Mouse (Mus musculus): ENCODE measurements around the gene Rheb. TPM values are rescaled to one million over a fixed set of nuclear protein-coding genes. Genes with fewer than 3 reads are reported as not detected.
"Not testable (repeated sequence)": the region's sequence is repeated elsewhere in the genome, so short reads cannot be mapped to it uniquely, and the experiment has no call there.

The Rheb gene
- polyA plus RNA-seq, 1 experiment from 2014 or later: 275 TPM

DNA sequence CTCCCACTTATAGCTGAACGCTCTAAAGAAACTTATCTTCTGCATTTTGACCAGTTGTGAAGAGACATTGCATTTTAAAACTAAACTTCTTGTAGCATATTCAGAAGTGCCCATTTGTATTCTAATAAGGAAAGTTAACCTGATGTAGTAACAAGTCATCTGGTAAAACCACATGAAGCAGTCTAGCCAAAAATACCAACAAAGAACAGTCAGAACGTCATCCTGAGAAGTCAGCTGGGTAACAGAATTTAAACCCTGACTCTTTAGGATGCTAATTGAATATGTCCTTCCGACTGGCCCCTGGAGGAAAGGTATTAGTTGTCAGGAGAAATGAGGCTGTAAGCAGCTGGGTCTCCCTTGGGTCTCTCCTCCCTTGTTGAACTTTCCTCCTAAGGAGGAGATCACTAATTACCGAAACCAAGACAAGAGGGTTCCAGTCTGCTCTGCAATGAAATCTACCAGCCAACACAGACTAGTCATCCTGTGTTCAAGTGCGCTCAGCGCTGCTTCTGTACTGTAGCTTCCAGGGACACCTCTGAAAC is 18.5 kb downstream of the Rheb start:
- WGBS: 67% methylated on average over 6 of the region's 6 CpGs
- no peak overlapping the region for H3K4me3 ChIP-seq (ENCODE audit: control insufficient read depth in 1 of 2, insufficient read depth in 1 of 2, low read depth in 1 of 2, low read length in 2 of 2)
- no peak overlapping the region for H3K4me2 ChIP-seq (ENCODE audit: low read length)
- no peaks in the 10 kb centered on the region for H3K27me3 ChIP-seq (ENCODE audit: control insufficient read depth, insufficient read depth, low read length)
- peaks cover 19 to 64% of the 10 kb centered on the region in 2 experiments for H3K4me1 ChIP-seq (ENCODE audit: control insufficient read depth in 2 of 2, insufficient read depth in 2 of 2, low read length in 2 of 2)
- no peaks in the 10 kb centered on the region for H3K36me3 ChIP-seq (ENCODE audit: control insufficient read depth, insufficient read depth, low read length)
- H3K9ac ChIP-seq (ENCODE audit: low read length): no peak overlapping the region
- H3K9me3 ChIP-seq (ENCODE audit: control insufficient read depth, low read length): no peaks in the 10 kb centered on the region
- peak overlapping the region in 1 of 2 experiments; percentile 55; a peak in 1 of 4 replicates for H3K27ac ChIP-seq (replicated peaks in 1 of 2; ENCODE audit: control insufficient read depth in 1 of 2, insufficient read depth in 1 of 2, low read depth in 2 of 2, low read length in 2 of 2)
- no peak for ATAC-seq (ENCODE audit: insufficient number of reproducible peaks, insufficient read depth, low FRiP score, low read depth)

DNA sequence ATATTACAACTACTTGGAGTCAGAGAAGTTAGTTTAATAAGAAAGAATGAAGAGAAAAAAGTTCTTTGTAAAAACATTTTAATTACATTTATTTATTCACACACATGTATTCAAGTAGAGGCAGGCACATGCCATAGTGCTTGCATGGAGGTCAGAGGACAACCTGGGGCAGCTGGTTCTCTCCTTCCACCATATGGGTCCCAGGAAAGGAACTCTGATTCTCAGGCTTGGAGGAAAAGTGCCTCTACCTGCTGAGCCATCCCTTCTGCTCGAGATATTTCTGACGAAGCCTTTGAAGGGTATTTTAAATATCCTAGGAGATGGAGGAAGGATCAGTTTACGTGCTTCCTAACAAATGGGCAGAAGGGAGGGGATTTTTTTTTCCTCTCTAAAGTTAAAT is 19.6 kb downstream of the Rheb start:
- H3K9me3 ChIP-seq (ENCODE audit: control insufficient read depth, low read length): no peaks in the 10 kb centered on the region
- no peak overlapping the region for H3K27ac ChIP-seq (replicated peaks in 1 of 2; ENCODE audit: control insufficient read depth in 1 of 2, insufficient read depth in 1 of 2, low read depth in 2 of 2, low read length in 2 of 2)
- H3K9ac ChIP-seq (ENCODE audit: low read length): no peak overlapping the region
- peaks cover 16 to 58% of the 10 kb centered on the region in 2 experiments for H3K4me1 ChIP-seq (ENCODE audit: control insufficient read depth in 2 of 2, insufficient read depth in 2 of 2, low read length in 2 of 2)
- H3K27me3 ChIP-seq (ENCODE audit: control insufficient read depth, insufficient read depth, low read length): no peaks in the 10 kb centered on the region
- no peak overlapping the region for H3K4me3 ChIP-seq (ENCODE audit: control insufficient read depth in 1 of 2, insufficient read depth in 1 of 2, low read depth in 1 of 2, low read length in 2 of 2)
- no peak for ATAC-seq (ENCODE audit: insufficient number of reproducible peaks, insufficient read depth, low FRiP score, low read depth)
- H3K4me2 ChIP-seq (ENCODE audit: low read length): no peak overlapping the region
- 69% methylated on average over 3 of the region's 3 CpGs for WGBS
- H3K36me3 ChIP-seq (ENCODE audit: control insufficient read depth, insufficient read depth, low read length): peaks cover 1% of the 10 kb centered on the region

DNA sequence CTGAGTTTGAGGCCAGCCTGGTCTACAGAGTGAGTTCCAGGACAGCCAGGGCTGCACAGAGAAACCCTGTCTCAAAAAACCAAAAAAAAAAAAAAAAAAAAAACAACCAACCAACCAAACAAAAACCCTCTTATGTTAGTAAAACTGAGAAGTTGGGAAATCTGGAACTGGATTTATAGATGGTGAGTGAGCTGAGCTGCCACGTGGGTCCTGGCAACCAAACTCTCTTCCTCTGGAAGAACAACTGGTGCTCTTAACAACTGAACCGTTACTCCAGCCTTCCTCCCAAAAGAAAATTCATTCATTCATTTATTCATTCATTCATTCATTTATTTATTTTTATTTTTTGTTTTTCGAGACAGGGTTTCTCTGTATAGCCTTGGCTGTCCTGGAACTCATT is 20.2 kb downstream of the Rheb start:
- not testable (repeated sequence) for H3K27me3 ChIP-seq (ENCODE audit: control insufficient read depth, insufficient read depth, low read length); H3K9ac ChIP-seq (ENCODE audit: low read length); H3K4me2 ChIP-seq (ENCODE audit: low read length); H3K9me3 ChIP-seq (ENCODE audit: control insufficient read depth, low read length); H3K4me3 ChIP-seq (ENCODE audit: control insufficient read depth in 1 of 2, insufficient read depth in 1 of 2, low read depth in 1 of 2, low read length in 2 of 2); H3K36me3 ChIP-seq (ENCODE audit: control insufficient read depth, insufficient read depth, low read length); H3K27ac ChIP-seq (replicated peaks in 1 of 2; ENCODE audit: control insufficient read depth in 1 of 2, insufficient read depth in 1 of 2, low read depth in 2 of 2, low read length in 2 of 2); ATAC-seq (ENCODE audit: insufficient number of reproducible peaks, insufficient read depth, low FRiP score, low read depth)
- peaks cover 14 to 53% of the 10 kb centered on the region in 2 experiments for H3K4me1 ChIP-seq (ENCODE audit: control insufficient read depth in 2 of 2, insufficient read depth in 2 of 2, low read length in 2 of 2)
- 93% methylated on average over 3 of the region's 3 CpGs for WGBS

DNA sequence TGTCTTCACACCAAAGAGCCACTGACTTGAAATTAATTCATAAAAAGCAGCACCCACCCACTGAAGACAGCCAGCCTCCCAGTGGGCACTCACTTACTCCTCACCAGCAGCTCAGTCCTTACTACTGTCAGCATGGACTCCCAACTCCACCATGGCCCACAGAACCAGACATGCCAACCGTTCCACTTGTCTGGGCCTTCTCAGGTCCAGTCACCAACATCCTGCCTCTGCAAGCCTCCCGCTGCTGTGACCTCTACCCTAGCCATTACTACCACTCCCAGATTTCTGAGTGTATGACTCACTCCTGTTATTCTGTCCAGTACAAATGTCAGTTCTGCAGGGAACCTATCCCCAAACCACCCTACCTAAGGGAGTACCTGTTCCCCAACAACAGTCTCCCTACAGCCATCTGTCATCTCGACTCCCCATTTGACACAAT is 21.0 kb downstream of the Rheb start:
- Histone ChIP-seq H3K4me1 (ENCODE audit: control insufficient read depth in 2 of 2, insufficient read depth in 2 of 2, low read length in 2 of 2) (peaks cover 10 to 44% of the 10 kb centered on the region in 2 experiments), H3K36me3 (ENCODE audit: control insufficient read depth, insufficient read depth, low read length) (peaks cover 15% of the 10 kb centered on the region), H3K27me3 (ENCODE audit: control insufficient read depth, insufficient read depth, low read length) (no peaks in the 10 kb centered on the region), H3K4me3 (ENCODE audit: control insufficient read depth in 1 of 2, insufficient read depth in 1 of 2, low read depth in 1 of 2, low read length in 2 of 2) (no peak overlapping the region), H3K4me2 (ENCODE audit: low read length) (no peak overlapping the region), H3K27ac (replicated peaks in 1 of 2; ENCODE audit: control insufficient read depth in 1 of 2, insufficient read depth in 1 of 2, low read depth in 2 of 2, low read length in 2 of 2) (peak overlapping the region in 1 of 2 experiments; percentile 30; a peak in 2 of 4 replicates), H3K9ac (ENCODE audit: low read length) (no peak overlapping the region), H3K9me3 (ENCODE audit: control insufficient read depth, low read length) (no peaks in the 10 kb centered on the region)
- WGBS: 40% methylated on average over 3 of the region's 3 CpGs
- no peak for ATAC-seq (ENCODE audit: insufficient number of reproducible peaks, insufficient read depth, low FRiP score, low read depth)

DNA sequence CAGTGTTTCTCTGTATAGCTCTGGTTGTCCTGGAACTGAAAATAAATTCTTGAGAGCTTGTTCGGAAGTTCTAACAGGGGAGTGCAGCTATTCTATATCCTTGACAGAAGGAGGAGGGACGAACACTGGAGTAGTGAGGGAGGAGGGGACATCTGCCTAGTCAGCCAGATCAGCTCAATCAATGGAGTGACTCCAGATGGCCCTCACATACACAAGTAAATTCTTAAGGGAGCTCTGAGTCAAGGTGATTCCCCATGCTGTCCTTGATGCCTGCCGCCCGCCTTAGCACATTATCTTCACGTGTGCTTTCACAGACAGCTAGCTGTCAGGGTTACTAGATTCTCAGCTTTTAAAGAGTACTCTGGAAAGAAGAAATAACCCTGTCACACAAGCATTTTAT is 21.8 kb downstream of the Rheb start:
- no peak overlapping the region for H3K4me2 ChIP-seq (ENCODE audit: low read length)
- H3K9ac ChIP-seq (ENCODE audit: low read length): no peak overlapping the region
- H3K27me3 ChIP-seq (ENCODE audit: control insufficient read depth, insufficient read depth, low read length): no peaks in the 10 kb centered on the region
- H3K36me3 ChIP-seq (ENCODE audit: control insufficient read depth, insufficient read depth, low read length): peaks cover 23% of the 10 kb centered on the region
- no peak for ATAC-seq (ENCODE audit: insufficient number of reproducible peaks, insufficient read depth, low FRiP score, low read depth)
- no peaks in the 10 kb centered on the region for H3K9me3 ChIP-seq (ENCODE audit: control insufficient read depth, low read length)
- H3K4me1 ChIP-seq (ENCODE audit: control insufficient read depth in 2 of 2, insufficient read depth in 2 of 2, low read length in 2 of 2): peaks cover 7 to 36% of the 10 kb centered on the region in 2 experiments
- H3K27ac ChIP-seq (replicated peaks in 1 of 2; ENCODE audit: control insufficient read depth in 1 of 2, insufficient read depth in 1 of 2, low read depth in 2 of 2, low read length in 2 of 2): no peak overlapping the region
- H3K4me3 ChIP-seq (ENCODE audit: control insufficient read depth in 1 of 2, insufficient read depth in 1 of 2, low read depth in 1 of 2, low read length in 2 of 2): no peak overlapping the region
- WGBS: 60% methylated on average over 5 of the region's 5 CpGs

DNA sequence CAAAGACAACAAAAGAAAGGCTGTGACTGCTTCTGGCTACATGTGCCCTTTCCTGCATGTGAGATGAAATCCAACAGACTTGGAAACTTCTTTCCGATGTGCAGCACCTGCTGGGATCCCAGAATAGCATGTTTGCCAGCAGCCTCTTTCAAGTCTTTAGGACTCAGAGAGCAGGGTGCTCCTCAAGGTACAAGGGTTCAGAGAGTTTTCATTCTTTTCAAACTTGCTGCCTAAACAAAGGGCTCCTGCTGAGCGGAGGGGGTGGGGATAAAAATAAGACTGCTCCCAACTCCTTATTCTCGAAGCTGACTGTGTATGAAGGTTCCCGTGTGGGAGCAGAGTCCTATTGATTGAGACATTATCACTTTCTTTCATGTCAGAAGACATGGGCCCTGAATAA is 25.2 kb downstream of the Rheb start:
- Histone ChIP-seq H3K36me3 (ENCODE audit: control insufficient read depth, insufficient read depth, low read length) (peaks cover 57% of the 10 kb centered on the region), H3K4me2 (ENCODE audit: low read length) (no peak overlapping the region), H3K9ac (ENCODE audit: low read length) (no peak overlapping the region), H3K27me3 (ENCODE audit: control insufficient read depth, insufficient read depth, low read length) (no peaks in the 10 kb centered on the region), H3K27ac (replicated peaks in 1 of 2; ENCODE audit: control insufficient read depth in 1 of 2, insufficient read depth in 1 of 2, low read depth in 2 of 2, low read length in 2 of 2) (no peak overlapping the region), H3K9me3 (ENCODE audit: control insufficient read depth, low read length) (no peaks in the 10 kb centered on the region), H3K4me1 (ENCODE audit: control insufficient read depth in 2 of 2, insufficient read depth in 2 of 2, low read length in 2 of 2) (peaks cover 4 to 12% of the 10 kb centered on the region in 2 experiments), H3K4me3 (ENCODE audit: control insufficient read depth in 1 of 2, insufficient read depth in 1 of 2, low read depth in 1 of 2, low read length in 2 of 2) (no peak overlapping the region)
- WGBS: 67% methylated on average over 4 of the region's 4 CpGs
- ATAC-seq (ENCODE audit: insufficient number of reproducible peaks, insufficient read depth, low FRiP score, low read depth): no peak

DNA sequence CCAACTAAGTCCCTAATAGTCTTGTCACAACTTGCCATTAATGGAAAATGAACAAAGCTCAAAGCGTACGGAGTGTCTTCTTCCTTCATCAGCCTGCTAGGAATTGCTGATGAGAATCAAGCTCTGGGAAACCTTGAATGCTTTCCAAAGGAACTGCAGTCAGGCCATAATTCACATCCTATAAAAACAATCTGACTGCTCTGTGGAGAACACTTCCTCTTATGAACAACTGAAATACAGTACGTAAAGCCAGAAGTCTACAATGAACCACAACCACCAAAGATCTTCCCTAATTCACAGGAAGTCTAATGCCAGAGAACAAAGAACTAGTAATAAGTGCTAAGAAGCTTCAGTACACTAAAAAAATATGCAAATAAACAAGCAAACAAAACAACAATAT is 28.5 kb downstream of the Rheb start:
- H3K4me1 ChIP-seq (ENCODE audit: control insufficient read depth in 2 of 2, insufficient read depth in 2 of 2, low read length in 2 of 2): no peaks in the 10 kb centered on the region
- H3K27me3 ChIP-seq (ENCODE audit: control insufficient read depth, insufficient read depth, low read length): no peaks in the 10 kb centered on the region
- 76% methylated on average over 3 of the region's 3 CpGs for WGBS
- H3K4me2 ChIP-seq (ENCODE audit: low read length): no peak overlapping the region
- no peak for ATAC-seq (ENCODE audit: insufficient number of reproducible peaks, insufficient read depth, low FRiP score, low read depth)
- H3K27ac ChIP-seq (replicated peaks in 1 of 2; ENCODE audit: control insufficient read depth in 1 of 2, insufficient read depth in 1 of 2, low read depth in 2 of 2, low read length in 2 of 2): no peak overlapping the region; a peak in 1 of 4 replicates
- peaks cover 90% of the 10 kb centered on the region for H3K36me3 ChIP-seq (ENCODE audit: control insufficient read depth, insufficient read depth, low read length)
- H3K9ac ChIP-seq (ENCODE audit: low read length): no peak overlapping the region
- H3K9me3 ChIP-seq (ENCODE audit: control insufficient read depth, low read length): no peaks in the 10 kb centered on the region
- H3K4me3 ChIP-seq (ENCODE audit: control insufficient read depth in 1 of 2, insufficient read depth in 1 of 2, low read depth in 1 of 2, low read length in 2 of 2): no peak overlapping the region

DNA sequence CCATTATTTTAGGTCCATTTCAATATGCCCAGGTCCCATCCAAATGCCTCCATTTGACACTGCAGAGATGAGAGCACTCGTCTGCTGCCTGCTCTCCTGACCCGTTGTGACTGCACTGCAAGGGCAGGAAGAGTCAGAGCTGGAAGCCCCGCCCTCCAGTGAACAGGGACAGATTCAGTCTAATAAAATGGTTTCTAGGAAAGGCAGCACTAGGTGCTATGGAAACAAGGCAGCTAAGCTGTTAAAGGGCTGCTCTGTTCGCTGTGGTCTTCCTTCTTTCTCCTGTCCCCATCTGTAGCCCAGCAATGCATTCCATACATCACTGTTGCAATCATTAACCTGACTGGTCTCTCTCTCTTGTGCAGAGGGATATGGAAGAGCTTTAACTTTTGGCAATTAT is 29.4 kb downstream of the Rheb start:
- peaks cover 98% of the 10 kb centered on the region for H3K36me3 ChIP-seq (ENCODE audit: control insufficient read depth, insufficient read depth, low read length)
- ATAC-seq (ENCODE audit: insufficient number of reproducible peaks, insufficient read depth, low FRiP score, low read depth): no peak
- H3K4me2 ChIP-seq (ENCODE audit: low read length): no peak overlapping the region
- no peaks in the 10 kb centered on the region for H3K4me1 ChIP-seq (ENCODE audit: control insufficient read depth in 2 of 2, insufficient read depth in 2 of 2, low read length in 2 of 2)
- 60% methylated on average over 4 of the region's 4 CpGs for WGBS
- H3K27me3 ChIP-seq (ENCODE audit: control insufficient read depth, insufficient read depth, low read length): no peaks in the 10 kb centered on the region
- no peak overlapping the region for H3K4me3 ChIP-seq (ENCODE audit: control insufficient read depth in 1 of 2, insufficient read depth in 1 of 2, low read depth in 1 of 2, low read length in 2 of 2)
- no peak overlapping the region for H3K27ac ChIP-seq (replicated peaks in 1 of 2; ENCODE audit: control insufficient read depth in 1 of 2, insufficient read depth in 1 of 2, low read depth in 2 of 2, low read length in 2 of 2)
- H3K9me3 ChIP-seq (ENCODE audit: control insufficient read depth, low read length): no peaks in the 10 kb centered on the region
- no peak overlapping the region for H3K9ac ChIP-seq (ENCODE audit: low read length)
